Comparison of ENCODE assay signal across 29 mouse cellular contexts in the genomic region with DNA sequence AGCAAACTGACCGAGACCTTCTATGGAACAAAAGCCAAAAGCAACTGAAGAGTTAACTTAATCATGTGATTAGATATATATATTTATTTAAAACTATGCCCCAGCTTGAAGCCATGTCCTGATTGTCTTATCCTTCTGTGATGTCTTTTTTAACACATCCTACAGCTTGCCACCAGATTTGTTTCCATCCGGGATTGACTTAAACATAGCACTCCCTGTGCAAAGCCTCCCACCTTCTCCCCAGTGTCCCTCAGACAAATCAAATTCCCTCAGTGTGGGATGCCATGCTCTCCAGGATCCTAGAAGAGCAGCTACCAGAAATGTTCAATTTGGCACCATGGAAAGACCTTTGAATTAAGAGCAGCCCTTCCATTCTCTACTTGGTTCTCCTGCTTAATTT. TPM values are rescaled to one million over a fixed set of nuclear protein-coding genes. Genes with fewer than 3 reads are reported as not detected.
"Had no signal": no experiment of that assay in that cellular context is flagged by ENCODE, and none has a peak within 500 bp of the region (broad histone marks: within the 10 kb centered on the region; RNA-seq: fewer than 3 reads in every experiment).

No protein-coding gene starts in this region.

- H3K27me3 ChIP-seq: limb, embryonic 12.5 days; limb, embryonic 15.5 days; megakaryocyte, embryonic 14.5 days; midbrain, embryonic 13.5 days; neural tube, embryonic 13.5 days had no signal

- H3K4me2 ChIP-seq: limb, embryonic 12.5 days; limb, embryonic 15.5 days; liver, embryonic 11.5 days; lung, embryonic 14.5 days; midbrain, embryonic 13.5 days; neural tube, embryonic 13.5 days had no signal

- H3K9ac ChIP-seq: limb, embryonic 12.5 days; limb, embryonic 15.5 days; liver, embryonic 14.5 days; liver, postnatal 0 days; lung, embryonic 14.5 days; midbrain, embryonic 13.5 days; neural tube, embryonic 13.5 days had no signal

- H3K9me3 ChIP-seq: limb, embryonic 12.5 days; limb, embryonic 15.5 days; megakaryocyte, embryonic 14.5 days; midbrain, embryonic 10.5 days; midbrain, embryonic 13.5 days; neural tube, embryonic 13.5 days had no signal

- DNase-seq: kidney, adult 2 months; kidney, postnatal 14 days; kidney, postnatal 4 days; layer of hippocampus, postnatal 36 days; liver, postnatal 0 days; lung, embryonic 14.5 days; lung, postnatal 36 days; retina, postnatal 1 day; thymus, postnatal 25 days had no signal

- H3K27ac ChIP-seq: limb, embryonic 12.5 days; limb, embryonic 15.5 days; liver, embryonic 14.5 days; midbrain, embryonic 10.5 days; midbrain, embryonic 13.5 days; neural tube, embryonic 13.5 days; stomach, postnatal 0 days had no signal

- ATAC-seq: intestine, postnatal 0 days; liver, postnatal 0 days; lung, postnatal 0 days; midbrain, embryonic 13.5 days; midbrain, embryonic 16.5 days had no signal

- H3K36me3 ChIP-seq: limb, embryonic 12.5 days; limb, embryonic 15.5 days; midbrain, embryonic 10.5 days; midbrain, embryonic 13.5 days; neural tube, embryonic 13.5 days had no signal

- H3K4me3 ChIP-seq: limb, embryonic 12.5 days; limb, embryonic 15.5 days; megakaryocyte, embryonic 14.5 days; midbrain, embryonic 10.5 days; midbrain, embryonic 13.5 days; myocyte; neural tube, embryonic 13.5 days had no signal

- H3K4me1 ChIP-seq: limb, embryonic 12.5 days; limb, embryonic 15.5 days; megakaryocyte, embryonic 14.5 days; midbrain, embryonic 10.5 days; midbrain, embryonic 13.5 days; neural tube, embryonic 13.5 days had no signal

RNA-seq across cellular contexts. Expression of a gene that starts 52.5 kb away (rescaled TPM):
- total RNA-seq: layer of hippocampus, adult 18-20 months; layer of hippocampus, postnatal 36 days; left cerebral cortex, postnatal 25 days; monocyte, adult 5-6 weeks; neutrophil, adult 5-6 weeks had no signal
- polyA plus RNA-seq: intestine, embryonic 14.5 days; limb, embryonic 12.5 days; limb, embryonic 15.5 days; lung, embryonic 14.5 days; lung, postnatal 0 days; midbrain, embryonic 10.5 days; midbrain, embryonic 13.5 days; midbrain, embryonic 16.5 days; myocyte; neural tube, embryonic 13.5 days; stomach, embryonic 14.5 days; stomach, postnatal 0 days; thymus, postnatal 0 days had no signal
